Mouse (Mus musculus) midbrain, embryonic 15.5 days (tissue): ENCODE measurements around the gene Zfp422. TPM values are rescaled to one million over a fixed set of nuclear protein-coding genes. Genes with fewer than 3 reads are reported as not detected.

ENCODE experiments used
- ATAC-seq: fragments of 200-750 bp; cut with Nextera tagmentation; replicated peaks from 2 replicates; pipeline ENCODE4 v1.8.0; 2017; ENCODE audit warnings: moderate TSS enrichment
- H3K27ac ChIP-seq: fragments of 300-500 bp; sonication (generic); 2 replicates; pipeline ENCODE4 v1.5.1; 2015; ENCODE audit warnings: mild to moderate bottlenecking, inconsistent platforms
- H3K27me3 ChIP-seq: fragments of 300-500 bp; sonication (generic); replicated peaks from 2 replicates; pipeline ENCODE4 v1.6.1; 2015; ENCODE audit warnings: inconsistent platforms
- H3K36me3 ChIP-seq: fragments of 300-500 bp; sonication (generic); replicated peaks from 2 replicates; pipeline ENCODE4 v1.6.1; 2015; ENCODE audit warnings: inconsistent platforms
- H3K4me1 ChIP-seq: fragments of 300-500 bp; sonication (generic); 2 replicates; pipeline ENCODE4 v1.6.1; 2015; ENCODE audit warnings: inconsistent platforms
- H3K4me2 ChIP-seq: fragments of 300-500 bp; sonication (generic); 2 replicates; pipeline ENCODE4 v1.6.1; 2015; ENCODE audit warnings: inconsistent platforms, mild to moderate bottlenecking, moderate library complexity
- H3K4me3 ChIP-seq: fragments of 300-500 bp; sonication (generic); 2 replicates; pipeline ENCODE4 v1.5.1; 2015; ENCODE audit warnings: mild to moderate bottlenecking, inconsistent platforms
- H3K9ac ChIP-seq: fragments of 300-500 bp; sonication (generic); 2 replicates; pipeline ENCODE4 v1.6.1; 2015; ENCODE audit warnings: mild to moderate bottlenecking, inconsistent platforms
- H3K9me3 ChIP-seq: fragments of 300-500 bp; sonication (generic); 2 replicates; pipeline ENCODE4 v1.6.1; 2016; ENCODE audit warnings: inconsistent platforms
- WGBS: fragments of 180-500 bp; shearing (Covaris S2); methylation state at CpG from one replicate; pipeline ENCODE4 v1.1.7; 2015; ENCODE audit warnings: mixed read lengths; 5-methylcytosine and 5-hydroxymethylcytosine counted together
- polyA plus RNA-seq: library from polyadenylated mRNA; unstranded; fragments of >200 nt; fragmentation: Nextera tagmentation; extraction: Ambion mirVana; gene quantifications from 2 replicates; pipeline ENCODE4 v1.2.1, GENCODE M21; 2015

Zfp422 gene
- 148 and 151 TPM in 2 replicates for polyA plus RNA-seq

DNA sequence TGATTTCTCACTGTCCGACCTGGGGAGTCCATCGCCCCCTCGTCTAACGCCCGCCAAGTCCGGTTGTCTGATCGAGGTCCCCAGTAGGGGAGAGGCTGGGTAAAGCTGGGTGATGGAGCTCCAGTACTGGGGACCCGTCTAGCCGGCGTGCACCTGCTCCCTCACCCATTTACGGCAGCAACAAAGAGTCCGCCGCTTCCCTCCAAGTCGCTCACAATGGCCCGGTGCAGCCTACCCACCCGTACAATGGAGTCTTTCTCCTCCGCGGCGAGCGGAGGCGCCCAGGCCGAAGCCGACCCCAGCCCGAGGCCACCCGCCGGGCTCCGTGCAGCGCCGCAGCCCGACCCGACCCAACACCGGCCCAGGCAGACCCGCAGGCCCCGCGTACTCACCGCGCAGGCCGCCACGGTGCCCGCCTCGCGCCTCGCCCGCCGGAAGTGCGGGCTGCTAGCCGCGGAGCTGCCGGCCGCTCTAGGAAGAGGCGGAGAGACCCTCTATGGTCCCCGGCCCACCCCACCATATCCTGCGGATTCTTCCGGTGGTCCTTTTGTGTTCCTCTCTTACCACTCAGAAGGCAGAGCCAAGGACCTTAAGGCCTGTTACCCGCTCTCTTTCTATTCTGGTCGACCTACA lies at the start of gene Zfp422:
TSS of gene Zfp422 (minus strand) at position 461 of the 633 bp plus-strand sequence.
- no peaks in the 10 kb centered on the region for H3K9me3 ChIP-seq
- WGBS, result under 1% methylated on average over 56 of the region's 56 CpGs
- ATAC-seq, result peak; percentile 98
- H3K4me1 ChIP-seq, result peaks cover 20% of the 10 kb centered on the region
- no peaks in the 10 kb centered on the region for H3K27me3 ChIP-seq
- peak within 1 kb of the TSS; percentile 67 for H3K4me2 ChIP-seq
- peak within 1 kb of the TSS; percentile 97 for H3K9ac ChIP-seq
- peak within 1 kb of the TSS; percentile 89 for H3K4me3 ChIP-seq
- peak within 1 kb of the TSS; percentile 97 for H3K27ac ChIP-seq
- H3K36me3 ChIP-seq, result peaks cover 8% of the 10 kb centered on the region

DNA sequence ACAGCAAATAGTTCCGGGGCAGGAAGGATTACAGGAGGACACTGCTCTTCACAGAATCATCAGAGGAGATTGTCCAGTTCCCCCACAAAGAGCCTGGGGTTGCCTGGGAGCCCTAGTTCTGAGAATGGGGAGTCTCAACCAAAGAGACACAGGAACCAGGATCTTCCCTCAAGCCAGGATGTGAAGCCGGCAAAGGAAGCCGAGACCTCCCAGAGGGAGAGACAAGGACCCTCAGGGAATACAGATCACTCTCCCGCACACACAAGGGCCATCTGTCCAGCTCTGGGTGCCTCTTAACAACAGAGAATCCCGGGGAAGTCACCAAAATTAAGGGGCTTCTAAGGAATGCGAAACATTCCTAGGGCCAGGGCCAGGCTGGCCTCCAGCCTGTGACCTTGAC lies 48.5 kb upstream of the Zfp422 start:
- WGBS, result 73% methylated on average over 6 of the region's 6 CpGs
- no peak overlapping the region for H3K4me2 ChIP-seq
- H3K4me1 ChIP-seq, result peaks cover 20% of the 10 kb centered on the region
- H3K27ac ChIP-seq, result no peak overlapping the region
- no peaks in the 10 kb centered on the region for H3K9me3 ChIP-seq
- H3K9ac ChIP-seq, result no peak overlapping the region
- no peaks in the 10 kb centered on the region for H3K27me3 ChIP-seq
- no peak for ATAC-seq
- no peaks in the 10 kb centered on the region for H3K36me3 ChIP-seq
- H3K4me3 ChIP-seq, result no peak overlapping the region

DNA sequence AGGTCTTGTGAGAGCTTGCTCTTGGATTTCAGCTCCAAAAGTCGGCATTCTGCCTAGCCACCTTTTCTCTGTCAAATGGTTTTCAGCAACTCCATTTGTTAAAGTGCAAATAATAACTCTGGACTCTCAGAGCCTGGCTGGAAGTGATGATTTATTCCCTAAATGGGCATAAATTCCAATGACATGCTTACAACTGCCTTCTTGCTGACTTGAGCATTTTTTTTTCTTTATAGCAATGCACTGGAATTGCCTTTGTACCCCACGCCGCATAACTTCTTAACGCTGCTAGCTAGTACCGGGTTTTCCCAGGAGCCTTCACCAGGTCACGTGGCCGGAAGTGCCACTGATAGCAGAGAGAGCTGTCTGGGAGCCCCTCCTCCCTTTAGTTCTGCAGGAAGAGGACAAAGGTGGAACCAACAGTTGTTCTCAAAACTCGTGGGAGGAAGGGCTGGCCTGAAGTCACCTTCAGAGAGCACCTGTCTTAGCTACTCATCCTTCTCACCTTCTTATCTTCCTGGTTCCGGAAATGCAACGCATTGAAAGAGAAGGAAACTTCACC lies 47.6 kb upstream of the Zfp422 start:
- ATAC-seq, result no peak
- H3K9ac ChIP-seq, result no peak overlapping the region

DNA sequence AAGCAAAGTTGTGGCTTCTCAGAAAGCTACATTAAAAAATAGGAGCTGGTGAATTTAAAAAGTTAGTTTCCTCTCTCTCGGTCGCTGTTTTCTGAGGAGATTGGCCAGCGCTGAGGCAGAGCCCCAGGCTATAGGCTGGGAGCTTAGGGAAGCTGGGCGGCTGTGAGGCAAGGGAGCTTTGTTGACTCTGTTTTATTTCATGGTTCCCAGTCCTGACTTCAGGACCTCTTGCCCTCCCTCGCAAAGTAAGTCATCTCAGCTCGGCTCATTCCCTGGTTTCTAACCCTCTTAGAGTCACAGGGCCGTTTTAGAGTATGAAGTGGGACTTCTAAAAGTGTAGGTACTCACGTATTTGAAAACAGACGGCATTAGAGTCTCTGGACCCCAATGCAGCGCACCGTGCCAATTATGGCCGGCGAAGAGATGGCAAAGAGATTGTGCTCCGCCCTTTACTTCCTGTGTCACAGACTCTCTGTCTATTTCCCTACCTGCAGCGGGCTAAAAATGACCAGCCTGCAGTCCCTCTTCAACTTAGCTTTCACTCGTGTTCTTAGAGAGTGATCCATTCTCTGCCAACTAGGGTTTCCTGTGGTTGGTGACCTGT lies 45.6 kb upstream of the Zfp422 start:
- Histone ChIP-seq H3K9ac (peak overlapping the region; percentile 56), H3K36me3 (no peaks in the 10 kb centered on the region), H3K4me1 (peaks cover 43% of the 10 kb centered on the region), H3K9me3 (no peaks in the 10 kb centered on the region), H3K4me3 (peak overlapping the region; percentile 59), H3K27me3 (no peaks in the 10 kb centered on the region), H3K27ac (no peak overlapping the region), H3K4me2 (peak overlapping the region; percentile 98)
- 23% methylated on average over 16 of the region's 16 CpGs for WGBS
- ATAC-seq, result peak; percentile 21; the same call in 1 of the 2 replicates

More for the DNA sequence above, 47.6 kb upstream of the Zfp422 start:
- Histone ChIP-seq H3K27me3 (no peaks in the 10 kb centered on the region), H3K27ac (no peak overlapping the region), H3K4me3 (no peak overlapping the region), H3K36me3 (no peaks in the 10 kb centered on the region), H3K4me2 (no peak overlapping the region), H3K4me1 (peaks cover 25% of the 10 kb centered on the region), H3K9me3 (no peaks in the 10 kb centered on the region)
- WGBS, result 82% methylated on average over 10 of the region's 10 CpGs

DNA sequence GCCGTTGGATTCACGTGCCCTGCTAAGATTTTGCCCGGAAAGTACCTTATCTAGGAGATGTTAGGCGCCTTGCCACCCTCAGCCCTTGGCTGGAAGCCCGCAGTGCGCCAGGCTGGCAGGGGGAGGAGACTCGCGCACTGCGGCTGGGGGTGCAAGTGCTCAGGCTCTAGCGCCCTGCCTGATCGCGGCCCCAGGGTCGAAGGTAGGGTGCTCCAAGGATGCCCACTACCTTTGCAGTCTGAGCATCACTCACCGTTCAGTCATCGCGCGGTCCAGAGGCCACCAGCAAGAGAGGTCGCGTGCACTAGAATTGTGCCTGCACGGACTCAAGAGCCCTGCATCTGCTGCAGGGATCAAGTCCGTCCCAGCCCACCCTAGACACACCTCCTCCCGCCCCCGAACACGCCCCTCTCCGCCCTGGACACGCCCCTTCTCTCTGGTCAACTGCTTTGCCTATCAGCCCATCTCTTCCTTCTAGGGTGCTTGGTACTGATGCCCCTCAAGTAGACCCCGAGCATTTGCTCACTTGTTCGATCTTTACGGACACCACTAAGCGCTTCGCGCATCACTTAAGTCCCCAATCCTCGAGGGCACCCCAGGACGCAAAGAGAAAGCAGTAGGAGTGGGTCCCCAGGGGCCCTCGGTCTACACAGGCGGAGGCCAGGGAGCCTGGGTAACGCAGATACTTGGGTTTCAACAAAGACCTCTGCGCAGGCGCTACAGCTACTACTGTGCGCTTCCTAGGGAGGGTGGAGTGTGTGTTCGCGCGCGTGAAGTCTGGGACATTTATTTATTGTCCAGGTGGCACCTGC lies 44.9 kb upstream of the Zfp422 start, which contains the start of gene Rassf4:
TSS of gene Rassf4 (minus strand) at position 482 of the 812 bp plus-strand sequence.
- ATAC-seq, result peak; percentile 93
- Histone ChIP-seq H3K27me3 (no peaks in the 10 kb centered on the region), H3K9me3 (no peaks in the 10 kb centered on the region), H3K9ac (peak within 1 kb of the TSS; percentile 56), H3K36me3 (no peaks in the 10 kb centered on the region), H3K27ac (0 out of 2 replicates have a peak within 1 kb of the TSS, but pooled peaks have one; percentile 49), H3K4me1 (peaks cover 43% of the 10 kb centered on the region), H3K4me2 (peak within 1 kb of the TSS; percentile 98), H3K4me3 (peak within 1 kb of the TSS; percentile 59)
- under 1% methylated on average over 44 of the region's 44 CpGs for WGBS

DNA sequence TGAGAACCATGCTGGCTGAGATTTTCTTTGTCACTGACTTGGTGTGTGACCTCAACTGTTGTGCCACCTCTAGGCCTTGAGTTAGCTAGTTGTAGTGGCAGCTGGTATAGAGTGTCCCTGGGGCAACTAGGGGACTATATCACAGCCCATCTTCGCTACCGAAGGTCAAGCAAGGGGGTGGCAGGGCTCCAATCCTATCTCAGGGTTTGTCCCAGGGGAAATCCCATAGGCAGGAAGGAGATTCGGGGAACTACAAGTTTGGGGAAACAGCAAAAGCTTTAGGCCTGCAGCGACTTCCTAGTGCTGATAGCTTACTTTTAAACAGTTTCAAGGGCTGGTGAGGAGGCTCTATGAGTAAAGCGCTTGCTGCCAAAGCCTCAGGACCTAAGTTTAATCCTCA lies 43.5 kb upstream of the Zfp422 start:
- Histone ChIP-seq H3K4me3 (no peak overlapping the region), H3K4me2 (peak overlapping the region; percentile 98; the same call in 1 of the 2 replicates), H3K36me3 (no peaks in the 10 kb centered on the region), H3K27me3 (no peaks in the 10 kb centered on the region), H3K4me1 (peaks cover 43% of the 10 kb centered on the region), H3K9me3 (no peaks in the 10 kb centered on the region), H3K9ac (no peak overlapping the region), H3K27ac (no peak overlapping the region)
- ATAC-seq, result no peak
- WGBS, result 64% methylated on average over 5 of the region's 5 CpGs

DNA sequence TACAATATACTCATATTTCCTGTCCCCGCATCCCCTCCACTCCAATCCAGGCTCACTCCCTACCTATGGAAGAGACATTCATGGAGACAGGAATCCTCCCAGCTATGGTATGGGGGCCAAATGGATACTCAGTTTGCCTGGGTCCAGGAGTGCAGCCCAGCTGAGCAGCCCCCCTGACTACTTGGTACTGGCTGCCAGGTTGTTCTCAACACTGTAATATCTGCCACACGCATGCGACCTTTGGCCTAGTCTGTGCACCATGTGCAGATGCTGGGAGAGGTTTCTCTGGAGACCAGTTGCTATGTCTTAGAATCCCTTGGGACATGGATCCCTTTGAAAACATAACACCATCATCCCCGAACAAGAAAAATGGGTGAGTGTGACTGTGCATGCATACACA lies 43.0 kb upstream of the Zfp422 start:
- no peaks in the 10 kb centered on the region for H3K36me3 ChIP-seq
- no peak overlapping the region for H3K27ac ChIP-seq
- peaks cover 43% of the 10 kb centered on the region for H3K4me1 ChIP-seq
- H3K4me3 ChIP-seq, result no peak overlapping the region
- 73% methylated on average over 4 of the region's 4 CpGs for WGBS
- no peaks in the 10 kb centered on the region for H3K27me3 ChIP-seq
- H3K9ac ChIP-seq, result no peak overlapping the region
- no peak for ATAC-seq
- H3K4me2 ChIP-seq, result 0 out of 2 replicates have a peak overlapping the region, but pooled peaks have one; percentile 4
- H3K9me3 ChIP-seq, result no peaks in the 10 kb centered on the region

DNA sequence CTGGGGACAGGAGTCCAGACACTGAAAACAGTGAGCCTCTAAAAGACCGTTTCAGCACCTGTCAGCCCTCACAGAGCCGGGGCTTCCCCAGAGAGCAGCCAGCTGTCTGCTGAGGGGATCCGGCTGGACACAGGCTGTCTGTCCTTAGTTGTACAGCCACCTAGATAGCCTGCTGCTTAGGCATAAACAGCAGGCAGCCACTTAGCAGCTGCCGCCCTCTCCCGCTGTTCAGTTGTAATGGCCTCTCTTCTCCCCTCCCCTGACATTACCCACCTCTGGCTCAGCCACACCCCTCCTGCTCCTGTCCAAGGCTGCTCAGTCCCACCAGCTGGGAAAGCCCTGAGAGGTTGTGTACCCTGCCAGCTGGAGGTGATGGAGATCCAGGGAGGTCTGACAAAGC lies 42.2 kb upstream of the Zfp422 start:
- no peak for ATAC-seq
- H3K4me1 ChIP-seq, result peaks cover 43% of the 10 kb centered on the region
- no peak overlapping the region; the same call in 1 of the 2 replicates for H3K4me2 ChIP-seq
- H3K4me3 ChIP-seq, result no peak overlapping the region
- no peaks in the 10 kb centered on the region for H3K9me3 ChIP-seq
- no peaks in the 10 kb centered on the region for H3K27me3 ChIP-seq
- 9% methylated on average over 5 of the region's 5 CpGs for WGBS
- peak overlapping the region; percentile 3; the same call in 1 of the 2 replicates for H3K27ac ChIP-seq
- H3K9ac ChIP-seq, result no peak overlapping the region
- H3K36me3 ChIP-seq, result no peaks in the 10 kb centered on the region

DNA sequence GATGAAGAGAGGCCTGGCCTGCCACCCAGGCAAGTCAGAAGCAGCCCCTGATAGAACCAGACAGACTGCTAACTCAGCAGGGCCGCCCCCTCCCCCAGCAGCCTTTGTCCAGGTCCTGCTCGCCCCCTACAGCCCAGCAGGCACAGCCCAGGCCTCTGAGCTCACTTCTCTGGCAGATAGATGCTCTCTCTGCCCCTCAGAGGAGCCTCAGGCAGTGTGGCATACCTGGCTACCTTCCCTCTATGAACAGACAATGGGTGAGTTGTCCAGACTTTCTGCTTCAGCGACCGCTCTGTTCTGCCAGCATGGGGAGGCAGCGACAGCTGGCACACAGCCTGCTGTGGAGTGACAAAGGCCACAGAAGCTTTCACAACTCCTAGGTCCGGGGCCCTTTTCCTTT lies 41.3 kb upstream of the Zfp422 start:
- no peak overlapping the region for H3K4me2 ChIP-seq
- no peaks in the 10 kb centered on the region for H3K9me3 ChIP-seq
- no peaks in the 10 kb centered on the region for H3K27me3 ChIP-seq
- no peak overlapping the region for H3K4me3 ChIP-seq
- peaks cover 43% of the 10 kb centered on the region for H3K4me1 ChIP-seq
- 11% methylated on average over 6 of the region's 6 CpGs for WGBS
- H3K27ac ChIP-seq, result 0 out of 2 replicates have a peak overlapping the region, but pooled peaks have one; percentile 5
- H3K36me3 ChIP-seq, result no peaks in the 10 kb centered on the region
- no peak overlapping the region for H3K9ac ChIP-seq
- no peak for ATAC-seq

DNA sequence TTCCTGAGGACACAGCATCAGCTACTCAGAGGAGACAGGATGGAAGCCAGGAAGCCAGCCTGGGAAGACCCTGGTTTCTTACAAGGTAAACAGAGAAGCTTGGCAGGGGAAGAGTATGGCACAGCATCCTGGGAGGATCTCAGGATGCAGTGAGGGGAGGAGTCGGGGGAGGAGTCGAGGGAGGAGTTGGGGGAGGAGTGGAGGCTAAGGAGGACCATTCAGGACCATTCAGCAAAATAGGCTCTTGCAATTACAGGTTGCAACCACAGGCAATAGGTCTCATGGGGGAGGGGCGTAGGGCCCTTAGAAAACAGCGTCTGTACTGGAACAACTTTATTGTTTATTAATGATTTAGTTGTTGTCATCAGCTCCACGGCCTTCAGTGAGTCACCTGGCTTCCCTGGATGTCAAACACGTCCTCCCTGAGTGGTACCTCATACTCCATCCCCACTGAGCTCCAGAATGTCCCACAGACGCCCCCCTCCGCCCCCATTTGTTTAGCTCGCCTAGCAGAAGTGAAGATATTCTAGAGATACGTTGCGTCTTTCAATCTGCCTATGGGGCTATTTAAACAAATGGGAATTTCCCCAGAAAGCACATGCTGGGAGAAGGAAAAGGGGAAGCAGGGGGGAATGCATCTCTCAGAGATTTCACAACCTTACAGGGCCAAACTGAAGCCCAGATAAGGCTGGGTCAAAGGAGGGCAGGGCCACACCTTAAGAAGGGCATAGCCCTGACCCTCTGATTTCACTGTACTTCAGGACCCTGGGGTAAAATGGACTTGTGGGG lies 40.1 kb upstream of the Zfp422 start:
- peaks cover 35% of the 10 kb centered on the region for H3K4me1 ChIP-seq
- no peak for ATAC-seq
- no peak overlapping the region for H3K4me3 ChIP-seq
- H3K9me3 ChIP-seq, result no peaks in the 10 kb centered on the region
- no peaks in the 10 kb centered on the region for H3K27me3 ChIP-seq
- no peak overlapping the region for H3K27ac ChIP-seq
- H3K36me3 ChIP-seq, result no peaks in the 10 kb centered on the region
- H3K4me2 ChIP-seq, result no peak overlapping the region
- 50% methylated on average over 11 of the region's 11 CpGs for WGBS
- no peak overlapping the region for H3K9ac ChIP-seq

DNA sequence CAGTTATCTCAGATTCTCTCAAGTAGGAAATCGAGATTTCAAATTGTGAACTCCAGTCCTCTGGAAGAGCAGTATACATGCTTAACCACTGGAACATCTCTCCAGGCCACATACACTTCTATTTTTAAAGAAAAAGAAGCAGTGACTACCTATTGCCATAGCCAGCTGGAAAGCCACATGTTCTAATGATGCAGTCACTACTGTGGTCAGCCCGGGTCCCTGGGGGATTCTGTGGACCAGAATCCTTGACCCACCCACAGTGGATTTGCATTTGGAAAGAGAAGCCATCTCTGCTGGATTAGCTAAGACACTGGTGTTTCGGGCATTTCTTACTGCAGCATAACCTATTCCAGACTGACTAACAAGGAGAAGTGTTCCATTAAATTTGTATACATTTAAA lies 38.6 kb upstream of the Zfp422 start:
- Histone ChIP-seq H3K9me3 (no peaks in the 10 kb centered on the region), H3K9ac (no peak overlapping the region), H3K4me3 (no peak overlapping the region), H3K27ac (no peak overlapping the region), H3K27me3 (no peaks in the 10 kb centered on the region), H3K4me1 (peaks cover 23% of the 10 kb centered on the region), H3K4me2 (no peak overlapping the region), H3K36me3 (no peaks in the 10 kb centered on the region)
- ATAC-seq, result no peak
- WGBS, result 54% methylated on average over 3 of the region's 3 CpGs
